Mouse (Mus musculus) activated CD4-positive, CD25-positive, alpha-beta regulatory T cell, adult 4 months (primary cell): ENCODE results near the gene Zfp646. TPM values are rescaled to one million over a fixed set of nuclear protein-coding genes. Genes with fewer than 3 reads are reported as not detected.
"Not testable (repeated sequence)": the region's sequence is repeated elsewhere in the genome, so short reads cannot be mapped to it uniquely, and the experiment has no call there.

Experiments
- ATAC-seq: one replicate; pipeline ENCODE4 v1.8.0; 2017
- polyA plus RNA-seq, 2 experiments: library from polyadenylated mRNA; unstranded; fragments of 100-300 nt; shearing (Covaris generic); gene quantifications; one replicate each; pipeline ENCODE4 v1.2.1; 2017

The Zfp646 gene
- 10 to 100 TPM; 20.0 to 28.1 TPM for polyA plus RNA-seq

DNA sequence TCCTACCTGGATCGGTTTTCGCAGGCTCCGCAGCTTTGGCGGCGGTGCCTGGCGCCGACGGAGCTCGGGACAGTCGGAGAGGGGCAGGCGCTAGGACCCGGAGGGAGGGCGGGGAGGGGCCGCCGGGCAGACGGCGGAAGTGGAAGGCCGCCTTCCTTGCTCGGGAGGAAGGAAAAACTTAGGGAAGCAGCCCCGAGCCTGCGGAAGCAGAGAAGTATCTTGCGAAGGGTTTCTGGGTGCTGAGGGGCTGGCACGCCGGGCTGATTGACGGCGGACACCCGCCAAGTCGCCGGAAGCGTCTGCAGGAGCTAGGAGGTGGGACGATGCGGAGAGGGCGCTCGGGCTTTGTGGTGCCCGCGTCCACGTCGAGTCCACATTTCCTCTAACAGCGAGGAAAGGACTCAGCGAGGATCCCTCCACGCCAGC, at the start of gene Zfp646:
Gene Zfp646, plus strand, starts transcription at position 181 of the 426 bp plus-strand sequence.
- peak; percentile 53 for ATAC-seq

DNA sequence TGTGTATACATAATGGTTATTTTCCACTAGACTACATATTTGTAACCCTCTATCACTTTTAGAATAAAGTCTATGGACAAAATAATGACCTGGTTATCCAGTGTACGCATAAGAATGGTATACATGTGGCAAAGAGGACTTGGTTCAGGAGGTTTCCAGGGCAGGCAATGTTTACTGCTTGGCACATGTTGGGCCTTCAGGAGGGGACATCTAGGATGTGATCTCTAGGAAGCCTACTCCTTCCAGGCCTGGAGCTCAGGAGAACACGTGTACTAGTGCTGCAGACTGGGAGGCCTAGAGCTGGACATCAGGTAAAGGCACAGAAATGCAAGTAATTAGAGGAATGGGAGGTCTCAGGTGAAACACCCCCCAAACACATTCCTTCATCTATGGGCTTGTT, 40.5 kb upstream of the Zfp646 start:
- ATAC-seq = no peak

DNA sequence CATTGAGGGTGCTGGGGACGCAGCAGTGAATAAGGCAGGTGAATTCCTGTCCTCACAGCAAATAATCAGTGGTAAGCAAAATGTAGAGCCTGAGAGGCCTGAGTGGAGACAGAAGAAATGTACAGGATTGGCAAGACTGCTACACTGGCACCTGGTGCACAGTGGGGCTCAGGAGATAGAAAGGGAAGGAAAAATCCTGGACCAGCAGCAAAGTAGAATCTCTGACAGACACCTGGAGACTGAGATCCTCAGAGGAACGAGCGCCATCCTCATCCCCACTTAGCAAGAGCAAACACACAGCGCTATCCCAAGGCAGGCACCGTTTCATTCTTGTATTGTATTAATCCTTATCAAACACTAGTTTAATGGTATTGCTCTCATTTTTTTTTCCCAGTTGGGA, 38.5 kb upstream of the Zfp646 start:
- ATAC-seq = no peak

DNA sequence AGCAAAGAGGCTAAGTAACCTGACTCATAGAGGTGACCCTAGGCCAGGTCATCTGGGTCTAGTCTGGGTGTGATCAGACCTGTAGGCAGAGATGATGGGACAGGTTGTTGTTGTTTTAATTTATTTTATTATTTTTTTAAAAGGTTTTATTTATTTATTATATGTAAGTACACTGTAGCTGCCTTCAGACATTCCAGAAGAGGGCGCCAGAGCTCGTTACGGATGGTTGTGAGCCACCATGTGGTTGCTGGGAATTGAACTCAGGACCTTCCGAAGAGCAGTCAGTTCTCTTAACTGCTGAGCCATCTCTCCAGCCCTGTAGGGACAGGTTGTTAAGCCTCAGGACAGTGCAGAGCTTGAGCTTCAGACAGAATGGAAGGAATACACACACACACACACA, 38.1 kb upstream of the Zfp646 start:
- not testable (repeated sequence) for ATAC-seq

DNA sequence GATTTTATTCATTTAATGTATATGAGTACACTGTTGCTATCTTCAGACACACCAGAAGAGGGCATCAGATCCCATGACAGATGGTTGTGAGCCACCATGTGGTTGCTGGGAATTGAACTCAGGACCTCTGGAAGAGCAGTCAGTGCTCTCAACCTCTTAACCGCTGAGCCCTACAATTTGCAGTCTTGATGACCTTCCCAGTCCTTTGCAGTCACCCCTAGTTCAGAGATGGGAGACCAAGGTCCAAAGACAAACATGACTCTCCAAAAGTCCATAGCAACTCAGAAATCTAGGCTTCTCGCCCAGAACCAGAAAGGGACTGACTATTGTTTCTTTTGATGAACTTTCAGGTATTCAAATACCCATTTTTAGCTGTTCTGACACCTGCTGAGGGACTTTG, 36.0 kb upstream of the Zfp646 start:
- not testable (repeated sequence) for ATAC-seq

DNA sequence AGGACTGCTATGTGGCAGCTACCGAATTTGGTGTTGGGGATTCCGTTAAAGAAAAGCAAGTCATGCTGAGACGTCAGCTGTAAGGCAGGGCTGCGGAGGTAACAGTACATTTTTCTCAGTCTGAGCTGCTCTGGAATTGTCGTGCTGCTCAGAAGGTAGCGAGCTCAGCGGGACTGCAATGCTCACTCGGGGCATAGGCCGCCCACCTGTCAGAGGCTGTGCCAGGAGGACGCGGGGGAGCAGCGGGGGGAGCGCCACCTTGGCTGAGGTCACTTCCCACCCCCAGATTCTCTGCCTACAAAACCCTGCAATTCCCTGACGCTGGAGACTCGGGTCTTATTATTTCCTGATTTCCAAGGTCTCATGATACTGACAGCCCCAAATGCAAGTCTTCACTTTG, 35.1 kb upstream of the Zfp646 start:
- ATAC-seq = peak; percentile 9

DNA sequence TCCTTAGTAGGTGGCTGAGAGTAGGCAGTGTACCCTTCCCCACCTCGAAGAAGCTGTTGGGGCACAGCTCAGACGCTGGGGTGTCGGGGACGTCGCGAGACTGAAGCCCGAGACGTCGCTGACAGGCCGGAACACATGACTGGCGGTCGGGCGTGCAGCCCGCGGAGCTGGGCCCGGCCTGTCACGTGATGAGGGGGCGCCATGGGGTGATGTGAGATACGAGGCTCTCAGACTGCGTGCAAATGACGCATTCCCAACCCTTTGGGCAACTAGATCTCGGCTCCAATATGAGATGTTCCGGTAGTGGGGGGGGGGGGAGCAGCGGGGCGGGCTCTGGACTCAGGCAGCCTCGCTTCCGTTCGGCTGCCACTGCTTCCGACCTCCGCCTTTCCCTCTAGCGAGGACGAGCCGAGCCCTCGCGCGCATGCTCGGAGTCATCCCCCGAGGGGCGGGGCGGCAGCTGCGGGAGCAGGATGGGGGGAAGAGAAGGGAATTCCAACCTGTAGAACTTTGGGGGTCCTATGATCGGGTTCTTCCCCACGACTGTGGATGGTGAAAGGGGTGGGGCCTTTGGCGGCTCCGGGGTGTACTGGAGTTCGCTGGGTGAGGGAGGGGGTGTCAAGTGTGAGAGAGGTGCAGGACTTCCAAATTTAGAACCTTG, 34.6 kb upstream of the Zfp646 start:
- ATAC-seq = peak; percentile 73

DNA sequence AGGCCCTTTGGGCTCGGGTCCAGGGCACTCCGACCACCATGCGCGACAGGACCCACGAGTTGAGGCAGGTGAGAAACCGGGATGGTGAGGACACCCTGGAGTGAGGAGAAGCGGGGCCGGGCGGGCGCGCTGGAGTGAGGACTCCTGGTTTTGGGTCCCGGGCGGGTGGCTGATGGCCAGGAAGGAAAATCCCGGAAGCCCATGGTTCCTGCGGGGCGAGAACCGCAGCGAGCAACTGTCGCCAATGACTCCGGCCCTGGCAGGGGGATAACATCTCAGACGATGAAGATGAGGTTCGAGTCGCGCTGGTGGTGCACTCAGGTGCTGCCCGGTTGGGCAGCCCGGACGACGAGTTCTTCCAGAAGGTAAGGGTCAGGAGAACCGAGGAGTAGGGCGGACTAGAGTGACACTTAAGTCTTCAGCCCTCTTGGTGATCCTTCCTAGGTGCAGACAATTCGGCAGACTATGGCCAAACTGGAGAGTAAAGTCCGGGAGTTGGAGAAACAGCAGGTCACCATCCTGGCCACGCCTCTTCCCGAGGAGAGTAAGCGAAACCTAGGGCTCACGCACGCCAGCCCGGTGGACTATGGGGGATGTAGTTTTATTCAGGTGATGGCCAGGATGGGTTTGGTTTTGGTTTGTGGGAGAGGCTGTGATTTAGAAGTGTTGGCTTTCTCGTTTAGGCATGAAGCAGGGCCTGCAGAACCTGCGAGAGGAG, 33.9 kb upstream of the Zfp646 start:
- peak; percentile 66 for ATAC-seq

DNA sequence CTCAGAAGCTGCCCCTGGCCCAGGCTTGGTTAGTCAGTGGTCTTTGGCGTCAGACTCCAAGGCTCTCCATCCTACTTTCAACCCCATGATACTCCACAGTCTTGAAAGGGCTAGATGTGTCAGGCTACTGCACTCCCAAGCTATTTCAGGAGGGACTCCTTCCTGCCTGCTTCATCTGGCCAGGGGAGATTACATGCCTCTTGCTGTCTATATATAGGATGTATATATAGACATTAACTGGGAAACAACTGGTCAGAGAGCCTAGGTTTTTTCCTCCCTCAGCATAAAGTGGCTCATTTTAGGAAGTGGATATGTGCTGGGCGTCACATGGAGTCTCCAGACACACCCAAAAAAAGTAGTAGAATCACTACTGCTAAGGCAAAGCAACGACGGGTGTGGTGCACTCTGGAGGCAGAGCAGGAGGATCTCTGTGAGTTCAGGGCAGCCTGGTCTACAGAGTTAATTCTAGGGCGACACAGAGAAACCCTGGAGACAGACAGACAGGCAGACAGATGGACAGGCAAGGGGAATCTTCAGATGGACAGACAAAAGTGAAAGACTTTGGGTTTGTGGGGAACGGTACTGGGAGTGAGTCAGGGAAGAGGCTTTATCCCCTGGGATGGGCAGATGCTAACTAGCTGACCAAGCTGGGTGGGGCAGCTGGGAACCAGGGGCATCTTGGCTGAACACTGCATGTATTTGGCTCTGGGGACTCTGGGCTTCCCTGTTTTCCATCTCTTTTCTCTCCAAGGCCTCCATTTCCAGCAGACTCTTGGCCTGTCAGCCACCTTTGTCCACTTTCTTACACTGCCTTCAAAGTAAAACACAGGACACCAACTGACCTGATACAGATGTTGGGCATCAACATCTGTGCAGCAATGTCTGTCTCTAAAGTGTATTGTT, 25.8 kb upstream of the Zfp646 start:
- ATAC-seq = no peak

DNA sequence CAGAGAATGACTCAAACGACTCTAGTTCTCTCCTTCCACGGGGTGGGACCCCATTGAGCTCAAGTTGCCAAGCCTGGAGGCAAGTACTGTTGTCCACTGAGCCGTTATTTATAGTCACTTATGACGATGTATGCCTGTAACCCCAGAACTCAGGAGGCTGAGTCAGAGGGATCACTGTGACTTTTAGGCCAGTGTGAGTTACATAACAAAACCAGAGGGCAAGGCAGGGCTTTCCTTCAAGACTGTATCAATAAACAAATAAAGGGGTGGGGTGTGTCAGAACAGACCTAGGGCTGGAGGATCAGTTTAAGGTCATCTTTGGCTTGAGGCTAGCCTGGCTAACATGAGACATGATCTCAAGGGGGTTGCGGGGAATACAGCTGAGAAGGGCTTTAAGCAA, 25.1 kb upstream of the Zfp646 start:
- no peak for ATAC-seq

DNA sequence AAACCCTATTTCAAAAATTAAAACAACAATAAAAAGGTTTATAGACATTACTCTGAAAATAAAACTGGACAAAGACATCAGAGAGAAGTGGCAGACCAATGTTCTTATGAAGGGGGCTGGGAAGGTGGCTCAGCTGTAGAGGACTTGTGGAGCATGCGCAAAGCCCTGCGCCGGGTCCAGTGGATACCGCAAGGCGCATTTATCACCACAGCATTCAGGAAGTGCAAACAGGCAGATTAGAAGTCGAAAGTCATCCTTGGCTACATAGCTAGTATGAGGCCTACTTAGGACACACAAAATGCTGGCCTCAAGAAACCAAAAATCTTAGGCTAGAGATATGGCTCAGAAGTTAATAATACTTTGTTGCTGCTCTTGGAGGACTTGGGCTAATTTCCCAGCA, 17.8 kb upstream of the Zfp646 start:
- no peak for ATAC-seq

DNA sequence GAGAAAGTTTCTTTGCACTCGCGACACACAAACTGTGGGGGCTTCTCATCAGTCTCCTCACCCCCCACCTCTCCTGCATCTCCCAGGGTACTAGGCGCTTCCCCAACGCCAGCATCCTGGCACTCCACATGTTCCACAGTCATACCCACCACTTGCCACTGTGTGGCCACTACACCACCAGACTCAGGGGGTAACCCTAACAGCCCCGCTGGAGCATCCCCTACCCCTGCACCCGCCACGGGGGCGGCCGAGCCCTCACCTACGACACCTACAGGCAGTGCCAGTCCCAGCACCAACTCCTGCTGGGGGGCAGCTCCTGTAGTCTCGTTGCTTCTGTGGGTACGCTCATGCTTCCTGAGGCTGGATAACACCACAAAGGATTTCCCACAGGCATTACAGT, 9.6 kb upstream of the Zfp646 start:
- ATAC-seq = no peak

DNA sequence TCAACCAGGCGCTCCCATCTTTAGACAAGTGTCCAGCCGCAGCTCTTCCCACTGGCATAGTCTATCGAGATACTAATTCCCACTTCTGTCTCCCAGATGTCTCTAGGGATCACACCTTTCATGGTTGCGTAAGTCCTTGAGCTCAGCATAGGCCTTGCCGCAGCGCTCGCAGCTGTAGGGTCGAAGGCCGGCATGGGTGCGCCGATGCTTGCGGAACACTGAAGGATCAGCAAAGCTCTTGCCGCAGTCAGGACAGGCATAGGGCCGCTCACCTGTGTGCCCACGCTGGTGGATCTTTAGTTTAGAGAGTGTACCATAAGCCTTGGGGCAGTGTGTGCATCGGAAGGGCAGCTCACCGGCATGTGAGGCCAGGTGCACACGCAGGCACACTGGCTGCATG, 8.4 kb upstream of the Zfp646 start:
- no peak for ATAC-seq

DNA sequence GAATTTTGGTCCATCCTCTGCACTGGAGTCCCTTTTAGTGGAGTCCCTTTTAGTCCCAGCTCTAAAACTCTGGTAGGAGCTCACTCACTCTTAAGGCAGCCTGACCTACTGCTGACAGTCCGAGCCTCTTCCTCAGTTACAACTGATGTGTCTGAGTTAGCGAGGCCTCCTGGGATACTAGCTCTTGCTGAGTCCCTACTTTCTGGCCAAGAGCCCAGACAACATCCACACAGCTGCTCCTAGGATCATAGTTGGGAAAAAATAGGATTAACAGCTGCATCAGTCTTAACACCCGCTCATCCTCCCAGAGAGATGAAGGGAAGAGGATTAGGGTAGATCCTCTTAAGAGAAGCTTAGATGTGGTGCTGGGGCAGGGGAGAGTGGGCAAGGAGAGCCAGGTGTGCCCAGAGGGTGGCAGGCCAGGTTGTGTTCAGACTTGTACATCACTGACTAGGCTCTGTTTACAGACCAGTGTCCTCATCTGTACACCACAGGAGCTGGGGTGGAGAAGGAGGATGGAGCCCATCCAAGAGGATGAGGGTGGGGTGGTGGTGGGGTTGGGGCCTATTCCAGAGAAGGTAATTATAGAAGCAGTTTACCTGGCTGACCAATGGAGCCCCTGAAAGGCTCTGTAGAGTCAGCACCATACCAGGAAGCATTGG, 6.7 kb upstream of the Zfp646 start:
- no peak for ATAC-seq

DNA sequence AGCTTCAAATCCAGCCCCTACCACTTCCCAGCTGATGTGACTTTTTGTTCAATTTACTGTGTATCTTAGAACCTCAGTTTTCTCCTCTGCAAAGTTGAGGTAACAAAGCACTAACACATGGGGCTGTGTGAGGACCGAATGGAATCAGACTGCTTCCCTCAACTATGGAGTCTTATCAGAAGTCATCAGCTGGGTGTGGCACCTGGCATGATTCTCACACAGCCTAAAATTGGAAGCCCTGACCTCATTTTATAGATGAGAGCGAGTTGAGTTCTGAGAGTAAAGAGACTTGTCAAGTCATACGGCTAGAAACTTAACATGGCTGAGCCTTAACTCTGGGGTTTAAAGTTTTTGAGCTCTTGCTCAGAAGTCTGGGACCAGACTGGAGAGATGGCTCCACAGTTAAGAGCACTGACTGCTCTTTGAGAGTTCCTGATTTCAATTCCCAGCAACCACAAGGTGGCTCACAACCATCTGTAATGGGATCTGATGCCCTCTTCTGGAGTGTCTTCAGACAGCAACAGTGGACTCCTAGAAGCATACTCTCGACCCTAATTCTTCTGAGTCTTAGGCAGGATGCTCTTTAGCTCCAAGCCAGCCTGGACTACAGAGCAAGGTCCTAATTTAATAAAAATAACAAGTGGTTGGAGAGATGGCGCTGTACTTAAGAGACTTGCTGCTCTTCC, 5.7 kb upstream of the Zfp646 start:
- no peak for ATAC-seq

DNA sequence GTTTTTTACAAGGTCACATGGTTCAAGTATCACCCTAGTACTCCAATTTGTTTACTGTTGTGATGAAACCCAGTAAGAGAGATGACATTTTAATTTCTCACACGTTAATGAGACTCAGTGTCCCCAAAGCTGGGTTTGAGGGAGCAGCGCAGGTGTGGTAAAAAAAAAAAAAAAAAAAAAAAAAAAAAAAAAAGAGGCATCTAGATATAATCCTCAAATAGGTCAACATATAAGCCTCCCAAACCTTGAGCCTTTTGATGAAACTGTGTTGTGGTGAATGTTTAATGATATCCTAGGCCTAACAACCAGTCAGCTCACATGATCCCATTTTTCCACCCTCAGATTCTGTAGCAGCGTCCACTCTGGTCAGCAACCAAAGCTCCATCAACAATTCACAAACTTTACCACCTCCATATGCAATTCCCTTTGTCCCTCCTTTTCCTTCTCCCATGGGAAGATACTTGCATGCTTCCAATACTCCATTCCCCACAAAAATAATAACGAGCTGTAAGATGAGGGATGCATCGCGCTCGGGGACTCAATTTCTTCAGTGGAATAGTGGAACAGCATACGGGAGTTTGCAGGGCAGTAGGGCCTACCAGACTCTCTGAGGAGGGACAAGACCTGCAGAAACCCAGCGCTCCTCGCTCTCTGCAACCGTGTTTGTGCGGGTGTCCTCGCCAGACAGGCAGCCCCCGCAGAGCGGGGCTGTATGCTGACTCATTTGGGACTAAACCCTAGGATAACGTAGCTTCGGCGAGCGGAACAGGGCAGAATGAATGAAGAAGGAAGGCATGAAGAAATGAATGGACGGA, 1.0 kb upstream of the Zfp646 start:
- peak; percentile 14 for ATAC-seq

DNA sequence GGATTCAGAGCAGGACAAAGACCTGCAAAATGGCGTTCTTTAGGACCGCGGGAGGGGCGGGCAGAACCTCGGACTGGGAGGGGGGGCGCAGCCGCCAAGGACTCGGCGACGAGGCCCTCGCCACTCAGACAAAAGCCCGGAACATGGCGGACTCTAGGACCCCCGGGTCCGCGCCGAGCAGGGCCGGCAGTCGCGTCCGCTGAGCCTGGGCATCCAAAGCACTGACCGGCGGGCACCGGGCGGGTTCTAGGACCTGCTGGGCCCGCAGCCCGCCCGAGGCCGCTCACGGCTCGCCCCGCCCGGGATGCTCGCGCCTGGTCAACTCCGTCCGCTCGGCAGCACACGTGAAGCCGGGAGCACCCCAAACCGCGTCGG, 407 bp upstream of the Zfp646 start:
- ATAC-seq = peak; percentile 55

DNA sequence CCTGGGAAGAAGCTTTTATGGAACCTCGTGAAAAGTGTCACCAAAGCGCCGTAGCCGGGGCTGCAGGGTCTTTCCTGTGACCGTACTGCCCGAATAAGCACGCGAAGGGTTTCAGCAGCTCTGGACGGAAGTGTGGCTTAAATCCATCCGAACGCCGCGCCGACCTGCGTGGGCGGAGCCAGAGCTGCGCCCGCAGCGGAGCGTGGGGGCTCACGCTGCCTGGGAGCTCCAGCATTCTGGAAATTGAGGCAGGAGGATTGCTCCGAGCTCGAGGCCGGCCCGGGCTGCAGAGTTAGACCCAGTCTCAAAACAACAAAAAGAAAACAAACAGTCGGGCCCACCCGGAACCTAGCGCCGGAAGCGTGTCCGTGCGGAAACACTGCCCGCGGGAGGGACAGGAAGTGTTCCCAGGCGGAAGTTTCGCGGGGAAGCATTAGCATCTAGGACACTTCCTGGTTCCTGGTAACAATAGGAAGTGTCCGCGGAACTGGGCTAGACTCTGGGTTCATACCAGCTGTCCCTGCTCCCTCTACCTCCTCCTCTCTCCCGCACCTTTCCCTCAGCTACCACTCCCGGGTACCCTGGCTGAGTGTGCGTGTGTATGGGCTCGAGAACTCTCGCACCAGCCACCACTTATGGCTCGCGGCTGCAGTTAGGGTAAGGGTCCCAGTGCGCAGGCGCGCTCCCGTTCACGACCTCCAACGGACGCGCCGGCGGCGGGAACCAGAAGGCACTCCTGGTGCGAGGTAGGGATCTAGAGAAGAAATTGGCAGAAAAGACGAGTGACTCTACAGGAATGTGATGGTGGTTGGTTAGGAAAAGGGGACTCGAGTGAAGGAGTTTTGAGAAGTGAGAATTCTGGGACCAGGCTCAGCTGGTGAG, 687 bp downstream of the Zfp646 start, which contains the start of gene Zfp668:
Gene Zfp668, minus strand, starts transcription at position 362 of the 882 bp plus-strand sequence.
- ATAC-seq = peak; percentile 37

DNA sequence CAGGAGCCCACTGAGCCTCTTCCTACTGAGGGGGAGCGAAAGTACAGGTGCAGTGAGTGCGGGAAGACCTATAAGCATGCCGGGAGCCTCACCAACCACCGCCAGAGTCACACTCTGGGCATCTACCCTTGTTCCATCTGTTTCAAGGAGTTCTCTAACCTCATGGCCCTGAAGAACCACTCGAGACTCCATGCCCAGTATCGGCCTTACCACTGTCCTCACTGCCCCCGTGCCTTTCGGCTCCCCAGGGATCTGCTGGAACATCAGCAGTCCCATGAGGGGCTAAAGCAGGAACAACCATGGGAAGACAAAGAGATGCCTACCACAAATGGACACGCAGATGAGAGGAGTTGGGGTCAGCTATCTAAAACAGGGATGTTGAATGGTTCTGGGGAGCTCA, 3.3 kb downstream of the Zfp646 start:
- ATAC-seq = no peak

DNA sequence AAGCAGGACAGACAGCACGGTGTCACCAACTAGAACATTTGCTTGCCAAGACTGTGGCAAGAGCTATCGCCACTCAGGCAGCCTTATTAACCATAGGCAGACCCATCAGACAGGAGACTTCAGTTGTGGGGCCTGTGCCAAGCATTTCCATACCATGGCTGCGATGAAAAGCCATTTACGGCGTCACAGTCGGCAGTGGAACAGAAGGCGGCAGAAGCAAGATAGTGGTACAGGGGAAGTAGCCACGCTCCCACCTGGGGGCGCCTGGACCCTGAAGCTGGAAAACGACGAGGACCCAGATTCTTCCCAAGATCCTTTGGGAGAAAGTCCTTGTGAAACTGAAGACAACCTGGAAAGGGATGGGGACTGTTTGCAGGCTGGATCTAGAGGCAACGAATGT, 4.4 kb downstream of the Zfp646 start:
- ATAC-seq = no peak
